Mouse (Mus musculus) ZHBTc4 (cell line): ENCODE measurements at regions not wholly inside any gene's neighbourhood (a gene's known extent, or its start where the extent isn't known, plus 50 kb on each side); places are given as distances from the start of the nearest gene placed in this dataset.
A peak's percentile ranks its signal among the peaks of the same experiment; 100 is the strongest.

Experiments
- DNase-seq: peaks from one replicate; pipeline ENCODE4 v3.0.0-alpha.2; 2011; ENCODE audit warnings: low read depth, low spot score

DNA sequence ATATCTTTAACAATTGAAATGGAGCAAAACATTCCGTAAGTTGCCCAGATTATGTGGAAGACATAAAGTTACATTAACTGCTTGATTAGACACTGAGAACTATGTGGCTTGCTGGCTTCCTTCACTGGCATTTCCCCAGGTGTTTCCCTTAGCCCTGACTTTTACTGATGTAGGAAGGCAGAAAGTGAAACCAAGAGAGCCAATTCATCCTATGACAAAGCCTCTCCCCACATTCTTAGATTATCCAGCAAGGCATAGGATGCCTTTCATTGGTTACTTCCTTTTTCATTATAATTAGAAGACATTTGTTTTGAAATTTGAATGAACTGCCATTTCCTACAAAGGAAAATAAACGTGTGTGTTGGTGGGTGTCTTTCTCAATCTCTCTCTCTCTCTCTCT lies 72.1 kb downstream of the Cdc42ep3 start:
- DNase-seq, result no peak

DNA sequence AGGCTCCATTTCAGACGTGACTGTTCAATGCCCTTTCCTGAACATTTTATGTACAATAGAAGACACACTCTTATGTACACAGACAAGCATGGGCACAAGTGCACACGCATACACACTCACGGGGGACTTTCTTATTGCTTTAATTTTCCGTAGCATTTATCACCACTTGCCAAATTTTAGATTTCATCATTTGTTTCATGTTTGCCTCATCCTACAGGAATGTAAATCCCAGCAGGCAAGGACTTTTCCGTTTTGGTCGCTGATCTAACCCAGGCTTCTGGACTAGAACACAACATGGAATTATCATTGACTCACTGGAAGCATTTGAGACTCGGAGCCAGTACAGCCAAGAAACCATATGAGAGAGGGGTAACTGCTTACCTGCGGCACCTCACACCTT lies 81.3 kb downstream of the Cdc42ep3 start:
- DNase-seq, result no peak

- no peak for DNase-seq
Measured at GRCm38 (mm10) chr17:79259691-79260090, 95.2 kb downstream of the Cdc42ep3 start.

DNA sequence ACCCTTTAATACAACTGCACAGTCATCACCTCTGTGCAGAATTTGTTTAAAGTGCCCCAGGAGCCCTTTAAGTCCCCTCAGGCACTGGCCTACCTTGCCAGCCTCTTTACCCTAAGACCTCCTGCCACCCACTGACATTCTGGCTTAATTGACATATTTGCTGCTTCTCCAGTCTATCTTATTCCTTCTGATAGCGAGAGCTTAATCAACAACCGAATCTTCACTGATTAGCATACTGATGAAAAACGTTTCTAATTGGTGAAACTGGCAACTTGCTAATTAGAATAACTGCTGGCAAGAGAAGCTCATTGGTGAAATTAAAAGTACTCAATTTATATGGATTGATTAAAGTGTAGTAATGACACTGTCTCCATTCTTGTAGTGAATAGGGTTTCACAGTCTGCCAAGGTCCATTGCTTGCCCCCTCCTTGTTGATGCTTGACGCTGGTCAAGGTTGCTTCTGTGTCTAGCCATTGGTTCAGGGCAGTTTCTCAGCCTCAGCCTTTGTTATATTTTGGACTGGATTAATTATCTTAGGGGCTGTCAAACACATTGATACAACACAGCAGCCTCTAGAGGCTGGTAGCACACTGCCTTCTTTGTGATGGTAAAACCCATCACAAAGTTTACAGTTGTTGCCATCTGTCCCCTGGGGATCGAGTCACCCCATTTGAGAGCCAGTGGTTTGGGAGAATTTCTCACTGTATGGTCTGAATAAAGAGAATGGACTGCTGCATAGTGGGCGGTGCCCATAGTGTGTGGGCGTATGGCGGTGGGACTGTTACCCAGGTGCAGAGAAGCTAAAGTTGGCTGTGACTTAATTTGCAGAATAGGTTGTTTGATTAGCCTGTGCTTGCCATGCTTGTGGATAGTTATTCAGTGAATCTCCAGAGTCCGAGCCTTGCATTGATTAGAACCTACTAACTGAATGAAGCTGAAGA lies 107.7 kb downstream of the Cdc42ep3 start:
- no peak for DNase-seq

DNA sequence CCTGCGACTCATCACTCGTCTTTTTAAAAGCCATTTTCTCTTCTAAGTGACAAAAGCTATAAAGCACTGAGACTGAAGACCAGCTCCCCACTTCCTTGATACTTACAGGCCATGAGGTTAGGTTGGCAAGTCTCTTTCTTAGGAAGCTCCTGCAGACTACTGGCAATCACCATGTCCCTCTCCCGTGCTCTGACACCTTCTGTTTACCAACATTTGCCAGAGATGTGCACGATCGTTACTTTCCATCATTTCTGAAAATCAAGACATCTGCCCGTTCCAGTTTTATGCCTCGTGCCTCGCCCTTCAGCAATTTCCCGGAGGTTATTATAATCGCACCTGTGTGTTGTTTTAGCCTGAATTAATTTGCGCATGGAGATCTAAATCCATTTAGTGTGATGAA lies 110.8 kb downstream of the Cdc42ep3 start:
- no peak for DNase-seq

- no peak for DNase-seq
Measured at GRCm38 (mm10) chr17:79243426-79243825, 111.5 kb downstream of the Cdc42ep3 start.

GRCm38 (mm10) chr17:79241489-79241888 lies 113.4 kb downstream of the Cdc42ep3 start:
- no peak for DNase-seq

- no peak for DNase-seq
Measured at GRCm38 (mm10) chr17:79236244-79236781, 118.6 kb downstream of the Cdc42ep3 start.

GRCm38 (mm10) chr17:79230653-79231489 lies 124.0 kb downstream of the Cdc42ep3 start:
- DNase-seq, result no peak

DNA sequence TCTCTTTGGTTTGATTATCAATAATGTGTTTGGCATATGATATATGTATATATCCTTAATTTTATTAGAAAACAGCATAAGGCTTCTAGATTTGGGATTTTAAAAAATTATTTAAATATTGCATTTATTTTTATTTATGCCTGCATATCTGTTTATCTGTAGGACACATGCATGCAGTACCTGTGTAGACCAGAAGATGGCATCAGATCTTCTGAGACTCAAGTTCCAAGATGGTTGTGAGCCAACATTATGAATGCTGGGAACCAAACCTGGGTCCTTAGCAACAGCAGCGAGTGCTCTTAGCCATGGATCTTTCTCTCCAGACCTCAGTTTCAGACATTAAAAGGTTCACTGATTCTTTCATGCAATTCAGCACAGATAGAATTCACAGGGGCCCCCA lies 148.3 kb downstream of the Cdc42ep3 start:
- DNase-seq, result peak; percentile 7

DNA sequence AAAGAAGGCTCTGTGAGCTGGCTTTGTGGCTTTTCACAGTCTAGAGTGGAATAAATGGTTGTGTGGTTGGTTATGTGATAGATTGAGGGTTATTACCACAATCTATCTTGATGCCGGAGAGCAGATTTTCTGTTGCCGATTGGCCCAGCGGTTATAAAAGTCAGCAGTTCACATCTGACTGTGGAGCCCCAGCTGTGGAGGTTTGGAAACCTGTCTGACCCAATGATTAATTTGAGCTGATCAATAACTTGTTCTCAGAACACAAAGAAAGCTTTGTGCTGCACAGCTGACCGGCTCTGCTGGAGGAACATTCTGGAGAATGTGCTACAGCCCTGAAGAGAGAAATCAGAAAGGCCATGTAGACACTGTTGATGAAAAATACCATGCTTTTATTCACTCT lies 148.8 kb downstream of the Cdc42ep3 start:
- DNase-seq, result no peak

- no peak for DNase-seq
Measured at GRCm38 (mm10) chr17:79199814-79200491, 148.2 kb downstream of the Qpct start.

DNA sequence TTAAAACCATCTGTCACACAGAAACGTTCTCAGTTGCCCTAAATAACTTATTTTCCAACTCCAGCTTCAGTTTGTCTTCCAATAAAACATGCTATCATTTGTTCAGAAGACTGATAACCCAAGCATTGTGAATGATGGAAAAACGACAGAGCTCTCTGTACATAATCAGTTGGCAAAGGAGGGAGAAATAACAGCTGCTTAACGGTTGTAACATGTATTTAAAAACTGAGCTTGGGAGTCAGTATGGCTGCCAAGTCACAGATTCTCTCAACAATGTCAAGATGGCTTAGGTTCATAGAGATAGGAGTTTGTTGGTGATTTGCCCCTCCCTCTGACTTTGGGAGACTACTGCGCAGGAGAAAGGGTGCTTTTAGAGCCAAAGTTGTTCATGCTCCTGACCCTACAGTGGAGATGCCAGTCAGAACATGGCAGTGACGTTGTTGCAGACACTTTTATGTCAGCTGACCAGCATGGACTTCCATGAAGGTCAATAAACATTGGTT lies 140.2 kb downstream of the Qpct start:
- DNase-seq, result no peak

DNA sequence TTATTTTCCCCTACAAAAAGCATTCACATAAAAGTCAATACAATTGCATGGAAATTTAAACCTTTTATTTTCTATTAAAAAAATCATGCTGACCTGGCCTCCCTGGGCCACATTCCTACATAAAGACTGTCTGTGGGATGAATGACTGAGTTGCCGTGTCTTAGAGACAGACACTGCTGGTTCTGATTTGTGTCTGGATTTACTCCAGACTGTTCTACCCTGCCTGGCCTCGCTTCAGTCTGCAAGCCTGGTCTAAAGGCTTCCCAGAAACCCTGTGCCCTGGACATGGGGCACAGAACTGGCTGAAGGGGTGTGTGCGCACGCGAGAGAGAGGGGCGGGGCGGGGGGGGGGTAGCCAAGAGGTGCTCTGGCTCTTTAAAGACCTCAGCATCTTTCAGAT lies 136.6 kb downstream of the Qpct start:
- no peak for DNase-seq

DNA sequence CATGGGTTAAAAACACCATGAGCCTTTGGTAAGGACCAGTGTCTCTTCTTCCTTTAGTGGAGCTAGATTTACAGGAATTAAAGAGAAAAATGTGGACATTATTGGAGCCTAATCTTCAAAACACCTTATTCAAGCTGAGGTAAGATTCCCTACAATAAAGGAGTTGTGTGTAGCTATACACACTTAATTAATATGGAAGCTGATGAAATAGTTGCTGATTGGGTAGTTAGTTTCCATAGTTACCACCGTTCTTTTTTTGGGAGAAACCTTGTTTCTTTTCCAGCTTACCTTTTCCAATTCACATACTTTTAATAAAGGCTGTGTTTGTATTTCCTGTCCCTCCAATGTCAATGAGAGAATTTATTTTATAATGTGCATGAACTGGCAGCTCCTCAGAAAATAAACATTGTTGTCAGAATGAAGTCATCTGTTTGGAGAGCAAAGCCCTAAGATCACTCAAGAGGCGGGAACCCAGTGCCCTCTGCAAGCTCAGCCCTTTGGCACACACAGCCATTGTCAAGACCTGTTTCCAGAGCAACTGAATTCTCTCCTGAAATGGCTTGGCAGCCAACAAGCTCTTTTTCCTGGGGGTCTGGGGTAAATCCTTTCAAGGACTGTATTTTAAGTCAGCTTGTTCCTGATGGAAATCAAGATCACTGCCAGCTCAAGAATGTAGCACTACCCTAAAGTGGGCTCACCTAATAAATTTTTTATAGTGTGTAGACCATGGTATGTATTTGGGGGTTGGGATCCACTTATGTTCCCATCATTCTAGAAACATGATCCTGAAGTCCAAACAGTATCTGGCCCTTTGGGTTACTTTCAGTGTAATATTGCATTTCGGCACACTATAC lies 128.8 kb downstream of the Qpct start:
- no peak for DNase-seq

GRCm38 (mm10) chr17:79177259-79177658 lies 125.6 kb downstream of the Qpct start:
- no peak for DNase-seq

DNA sequence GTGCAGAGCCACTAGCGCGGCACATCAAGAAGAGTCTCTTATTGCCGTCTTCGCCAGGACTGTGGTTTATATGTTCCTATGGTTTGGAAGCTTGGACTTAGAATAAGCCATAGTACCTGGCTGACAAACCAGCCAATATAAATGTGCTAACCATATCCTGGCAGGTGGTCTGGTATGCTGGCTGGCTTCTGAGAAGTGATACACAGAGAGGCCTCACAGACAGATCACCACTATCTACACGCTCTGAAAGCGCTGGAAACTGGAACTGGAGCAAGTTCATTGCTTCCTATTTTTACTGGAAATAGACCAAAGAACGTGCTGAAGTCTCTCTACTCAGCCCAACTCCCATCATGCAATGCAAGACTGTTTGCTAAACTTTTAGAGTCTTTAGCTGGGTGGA lies 124.7 kb downstream of the Qpct start:
- DNase-seq, result no peak

DNA sequence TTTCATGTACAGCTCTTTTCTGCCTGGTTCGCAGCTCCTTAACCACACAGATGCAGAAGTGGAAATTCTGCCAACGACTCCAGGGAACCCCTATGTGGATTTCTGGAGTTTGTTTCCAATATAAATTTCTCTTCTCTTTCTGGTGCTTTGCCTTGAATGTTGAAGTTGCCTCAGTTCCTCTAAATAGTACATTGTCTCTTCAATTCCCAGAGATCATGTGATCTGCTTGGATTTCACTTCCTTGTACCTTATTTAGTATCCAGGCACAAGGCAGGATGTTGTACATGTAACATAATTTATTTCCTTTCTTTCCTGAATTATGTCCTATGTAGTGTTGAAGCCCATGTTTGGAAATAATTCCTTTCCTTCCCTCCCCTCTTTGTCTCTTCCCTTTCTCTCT lies 123.7 kb downstream of the Qpct start:
- DNase-seq, result no peak

GRCm38 (mm10) chr17:79172328-79172727 lies 120.6 kb downstream of the Qpct start:
- DNase-seq, result no peak

GRCm38 (mm10) chr17:79170690-79171089 lies 119.0 kb downstream of the Qpct start:
- no peak for DNase-seq

GRCm38 (mm10) chr17:79167198-79167597 lies 115.5 kb downstream of the Qpct start:
- DNase-seq, result no peak
